Mouse (Mus musculus) MEL (cell line): ENCODE data around the gene Dusp5. TPM values are rescaled to one million over a fixed set of nuclear protein-coding genes. Genes with fewer than 3 reads are reported as not detected.

Experiments
- DNase-seq: peaks from one replicate; pipeline ENCODE4 v3.0.0; 2011; ENCODE audit warnings: low read depth, low spot score
- H3K27ac ChIP-seq: 2 replicates; pipeline ENCODE4 v1.5.1; 2012; ENCODE audit warnings: low read depth, mild to moderate bottlenecking, control low read depth, low read length, moderate library complexity; ENCODE audit not compliant: control insufficient read depth
- H3K27me3 ChIP-seq, 2 experiments: fragments of 150-350 bp in 1 of 2; sonication (generic) in 1 of 2; 2 replicates each; pipeline ENCODE4 v1.6.1; 2012; ENCODE audit warnings: low read length in 2 of 2, mild to moderate bottlenecking in 2 of 2, improper control_type of control experiment in 1 of 2, moderate library complexity in 1 of 2; ENCODE audit not compliant: insufficient read depth in 2 of 2, control insufficient read depth in 1 of 2
- H3K36me3 ChIP-seq, 2 experiments: 2 replicates each; pipeline ENCODE4 v1.6.1; 2012 to 2014; ENCODE audit warnings: low read length in 2 of 2, improper control_type of control experiment in 1 of 2, inconsistent platforms in 1 of 2, mild to moderate bottlenecking in 1 of 2; ENCODE audit not compliant: insufficient read depth in 2 of 2, control insufficient read depth in 1 of 2
- H3K4me1 ChIP-seq, 2 experiments: fragments of 150-350 bp in 1 of 2; sonication (generic) in 1 of 2; 2 replicates each; pipeline ENCODE4 v1.6.1; 2012; ENCODE audit warnings: low read length in 2 of 2, improper control_type of control experiment in 1 of 2, mild to moderate bottlenecking in 1 of 2; ENCODE audit not compliant: insufficient read depth in 2 of 2, control insufficient read depth in 1 of 2
- H3K4me3 ChIP-seq, 2 experiments: fragments of 150-350 bp in 1 of 2; sonication (generic) in 1 of 2; 2 replicates each; pipeline ENCODE4 v1.5.1; 2012; ENCODE audit warnings: low read depth in 2 of 2, low read length in 2 of 2, mild to moderate bottlenecking in 2 of 2, moderate library complexity in 2 of 2, control low read depth in 1 of 2, improper control_type of control experiment in 1 of 2; ENCODE audit not compliant: control insufficient read depth in 1 of 2, insufficient read depth in 1 of 2
- H3K79me2 ChIP-seq: 2 replicates; pipeline ENCODE4 v1.6.1; 2012; ENCODE audit warnings: mild to moderate bottlenecking, low read length, moderate library complexity; ENCODE audit not compliant: control insufficient read depth, poor library complexity, insufficient read depth
- H3K9ac ChIP-seq: 2 replicates; pipeline ENCODE4 v1.6.1; 2012; ENCODE audit warnings: low read depth, mild to moderate bottlenecking, control low read depth, low read length, moderate library complexity; ENCODE audit not compliant: control insufficient read depth, poor library complexity, severe bottlenecking
- H3K9me3 ChIP-seq: fragments of 150-350 bp; sonication (generic); replicated peaks from 2 replicates; pipeline ENCODE4 v1.6.1; 2012; ENCODE audit warnings: mild to moderate bottlenecking, low read length, improper control_type of control experiment, moderate library complexity; ENCODE audit not compliant: insufficient read depth
- CHD1 ChIP-seq: IDR thresholded peaks from 2 replicates; pipeline ENCODE4 v1.6.1; 2012; ENCODE audit warnings: low read depth, mild to moderate bottlenecking, inconsistent platforms, low read length, improper control_type of control experiment
- CTCF ChIP-seq, 3 experiments: IDR thresholded peaks in 2 of 3; conservative IDR thresholded peaks in 1 of 3; 2 replicates each; pipeline ENCODE4 v1.5.1; 2011 to 2012; ENCODE audit warnings: low read length in 3 of 3, low read depth in 2 of 3, mild to moderate bottlenecking in 2 of 3, improper control_type of control experiment in 1 of 3, inconsistent platforms in 1 of 3, mixed read lengths in 1 of 3, moderate library complexity in 1 of 3; ENCODE audit not compliant: control insufficient read depth in 1 of 3, insufficient read depth in 1 of 3, poor library complexity in 1 of 3, severe bottlenecking in 1 of 3
- EP300 ChIP-seq, 2 experiments: IDR thresholded peaks; 2 replicates each; pipeline ENCODE4 v1.6.1; 2011; ENCODE audit warnings: improper control_type of control experiment in 2 of 2, low read length in 2 of 2, low read depth in 1 of 2, mild to moderate bottlenecking in 1 of 2
- ETS1 ChIP-seq: IDR thresholded peaks from 2 replicates; pipeline ENCODE4 v1.6.1; 2012; ENCODE audit warnings: low read depth, mild to moderate bottlenecking, inconsistent platforms, low read length, improper control_type of control experiment, moderate library complexity
- GABPA ChIP-seq: IDR thresholded peaks from 2 replicates; pipeline ENCODE4 v1.6.1; 2012; ENCODE audit warnings: low read depth, mild to moderate bottlenecking, inconsistent platforms, low read length, improper control_type of control experiment, moderate library complexity
- JUND ChIP-seq: IDR thresholded peaks from 2 replicates; pipeline ENCODE4 v1.6.1; 2011; ENCODE audit warnings: low read depth, mild to moderate bottlenecking, improper control_type of control experiment, low read length
- MYC ChIP-seq: IDR thresholded peaks from 2 replicates; pipeline ENCODE4 v1.6.1; 2011; ENCODE audit warnings: low read depth, mild to moderate bottlenecking, low read length, improper control_type of control experiment, moderate library complexity
- NELFE ChIP-seq: IDR thresholded peaks from 2 replicates; pipeline ENCODE4 v1.6.1; 2011; ENCODE audit warnings: low read depth, low read length, improper control_type of control experiment
- NRF1 ChIP-seq: IDR thresholded peaks from 2 replicates; pipeline ENCODE4 v1.6.1; 2014; ENCODE audit warnings: low read depth, mild to moderate bottlenecking, inconsistent platforms, low read length, improper control_type of control experiment, moderate library complexity; ENCODE audit not compliant: poor library complexity, insufficient read depth, severe bottlenecking
- POLR2A ChIP-seq, 2 experiments: IDR thresholded peaks; 2 replicates each; pipeline ENCODE4 v1.6.1; 2011 to 2012; ENCODE audit warnings: low read length in 2 of 2, mild to moderate bottlenecking in 2 of 2, control low read depth in 1 of 2, improper control_type of control experiment in 1 of 2, low read depth in 1 of 2, moderate library complexity in 1 of 2; ENCODE audit not compliant: control insufficient read depth in 1 of 2, insufficient read depth in 1 of 2, poor library complexity in 1 of 2
- SMC3 ChIP-seq: IDR thresholded peaks from 2 replicates; pipeline ENCODE4 v1.6.1; 2011; ENCODE audit warnings: low read depth, low read length, improper control_type of control experiment
- TCF12 ChIP-seq: IDR thresholded peaks from 2 replicates; pipeline ENCODE4 v1.6.1; 2014; ENCODE audit warnings: low read depth, mild to moderate bottlenecking, inconsistent platforms, low read length, improper control_type of control experiment, moderate library complexity
- USF2 ChIP-seq, 2 experiments: IDR thresholded peaks; 2 replicates each; pipeline ENCODE4 v1.6.1; 2011 to 2012; ENCODE audit warnings: improper control_type of control experiment in 2 of 2, low read length in 2 of 2, borderline replicate concordance in 1 of 2, inconsistent platforms in 1 of 2, low read depth in 1 of 2, mild to moderate bottlenecking in 1 of 2; ENCODE audit not compliant: insufficient read depth in 1 of 2
- ZC3H11A ChIP-seq: IDR thresholded peaks from 2 replicates; pipeline ENCODE4 v1.6.1; 2012; ENCODE audit warnings: low read depth, mild to moderate bottlenecking, inconsistent platforms, low read length, improper control_type of control experiment
- ZKSCAN1 ChIP-seq: IDR thresholded peaks from 2 replicates; pipeline ENCODE4 v1.6.1; 2012; ENCODE audit warnings: low read depth, mild to moderate bottlenecking, inconsistent platforms, low read length, improper control_type of control experiment, moderate library complexity
- ZMIZ1 ChIP-seq: IDR thresholded peaks from 2 replicates; pipeline ENCODE4 v1.6.1; 2012; ENCODE audit warnings: low read depth, mild to moderate bottlenecking, inconsistent platforms, low read length, improper control_type of control experiment, moderate library complexity
- ZNF384 ChIP-seq: IDR thresholded peaks from 2 replicates; pipeline ENCODE4 v1.6.1; 2012; ENCODE audit warnings: low read depth, mild to moderate bottlenecking, inconsistent platforms, low read length, improper control_type of control experiment
- polyA plus RNA-seq, 2 experiments: library from polyadenylated mRNA; stranded (reverse) in 1 of 2; unstranded in 1 of 2; fragments of >175 nt in 1 of 2; fragments of >200 nt in 1 of 2; gene quantifications; 2 replicates each; pipeline versions ENCODE4 v1.2.1 to v1.2.4; 2012; ENCODE audit warnings: low replicate concordance in 2 of 2, low read depth in 1 of 2; ENCODE audit not compliant: insufficient read length in 2 of 2, insufficient read depth in 1 of 2, missing spikeins in 1 of 2
- total RNA-seq: library from RNA; depleted of rRNA; stranded (reverse); fragments of 300-350 nt; gene quantifications from 2 replicates; pipeline ENCODE4 v1.2.3, GENCODE M21; 2012

Gene Dusp5
- total and polyA plus RNA-seq, 3 experiments: 7.6 to 13.8 TPM; not detected in 1

DNA sequence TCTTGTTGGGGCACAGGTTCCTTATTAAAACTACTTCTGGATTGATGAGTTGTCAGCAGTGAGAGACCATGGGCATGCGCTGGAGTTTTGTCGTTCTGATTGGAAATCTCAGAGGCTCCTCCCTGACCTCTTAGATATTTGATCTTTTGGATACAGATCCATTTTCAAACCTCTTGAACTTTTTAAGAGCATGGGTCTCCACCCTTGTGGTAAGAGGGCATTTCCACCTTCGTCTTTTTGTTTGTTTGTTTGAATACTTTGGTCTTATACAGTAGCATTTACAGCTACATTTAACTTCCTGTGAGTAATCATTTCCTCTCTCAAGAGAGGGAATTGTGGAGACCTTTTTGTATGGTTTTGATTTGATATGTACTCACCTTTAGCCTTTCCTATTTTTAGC, 10.4 kb downstream of the Dusp5 start:
- Histone ChIP-seq H3K27ac (no peak overlapping the region), H3K79me2 (no peaks in the 10 kb centered on the region), H3K27me3 (no peaks in the 10 kb centered on the region), H3K9ac (no peak overlapping the region), H3K36me3 (peaks cover 0 to 3% of the 10 kb centered on the region in 2 experiments), H3K4me1 (peaks cover 0 to 2% of the 10 kb centered on the region in 2 experiments; a peak in 2 of 4 replicates), H3K9me3 (no peaks in the 10 kb centered on the region), H3K4me3 (no peak overlapping the region)
- TF ChIP-seq GABPA (no peak), ZMIZ1 (no peak)
- DNase-seq: no peak

DNA sequence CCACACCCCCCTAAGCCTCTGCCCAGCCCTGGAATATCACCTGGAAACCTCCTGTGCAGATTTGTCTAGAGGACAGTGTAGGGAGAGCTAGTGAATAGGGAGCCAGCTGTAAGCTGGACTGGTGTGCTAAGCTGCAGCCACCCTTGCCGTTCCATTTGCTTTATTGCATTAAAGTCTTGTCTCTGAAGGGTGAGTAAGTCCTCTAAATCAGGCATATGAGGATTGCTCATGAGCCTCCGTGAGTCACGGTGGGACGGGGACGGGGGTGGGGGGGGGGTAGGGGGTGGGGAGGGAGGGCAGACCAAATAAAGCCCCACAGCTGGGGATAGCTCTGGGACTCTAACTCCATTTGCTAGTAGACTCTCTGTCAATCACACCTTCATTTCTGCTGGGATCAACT, 14.7 kb downstream of the Dusp5 start:
- TF ChIP-seq EP300 (IDR thresholded peaks at IDR 0.05; ENCODE audit: low read depth in 1 of 2, low read length in 2 of 2) (no peak), ETS1 (no peak), ZC3H11A (no peak), JUND (no peak), NELFE (no peak), MYC (no peak), TCF12 (no peak), GABPA (no peak), SMC3 (no peak), ZKSCAN1 (no peak), CTCF (IDR thresholded peaks at IDR 0.05 in 2 of 3, conservative IDR thresholded peaks at IDR 0.05 in 1 of 3; ENCODE audit: control insufficient read depth in 1 of 3, insufficient read depth in 1 of 3, low read depth in 2 of 3, low read length in 3 of 3, poor library complexity in 1 of 3, severe bottlenecking in 1 of 3) (no peak), ZNF384 (no peak), USF2 (IDR thresholded peaks at IDR 0.05; ENCODE audit: borderline replicate concordance in 1 of 2, insufficient read depth in 1 of 2, low read depth in 1 of 2, low read length in 2 of 2) (no peak), NRF1 (no peak), POLR2A (IDR thresholded peaks at IDR 0.05; ENCODE audit: control insufficient read depth in 1 of 2, insufficient read depth in 1 of 2, low read depth in 1 of 2, low read length in 2 of 2, poor library complexity in 1 of 2) (no peak), CHD1 (no peak)
- no peaks in the 10 kb centered on the region; a peak in 2 of 4 replicates for H3K36me3 ChIP-seq
- H3K79me2 ChIP-seq: no peaks in the 10 kb centered on the region
- H3K27ac ChIP-seq: no peak overlapping the region
- H3K4me3 ChIP-seq: no peak overlapping the region
- no peak for DNase-seq
- H3K27me3 ChIP-seq: no peaks in the 10 kb centered on the region
- no peak overlapping the region for H3K9ac ChIP-seq
- H3K4me1 ChIP-seq: peaks cover 0 to 3% of the 10 kb centered on the region in 2 experiments; a peak in 1 of 4 replicates
- H3K9me3 ChIP-seq: no peaks in the 10 kb centered on the region
